Mouse (Mus musculus): ENCODE measurements around the gene Mipep. TPM values are rescaled to one million over a fixed set of nuclear protein-coding genes. Genes with fewer than 3 reads are reported as not detected.

Gene Mipep
- polyA plus RNA-seq, 1 experiment from 2014 or later = 22.0 TPM

DNA sequence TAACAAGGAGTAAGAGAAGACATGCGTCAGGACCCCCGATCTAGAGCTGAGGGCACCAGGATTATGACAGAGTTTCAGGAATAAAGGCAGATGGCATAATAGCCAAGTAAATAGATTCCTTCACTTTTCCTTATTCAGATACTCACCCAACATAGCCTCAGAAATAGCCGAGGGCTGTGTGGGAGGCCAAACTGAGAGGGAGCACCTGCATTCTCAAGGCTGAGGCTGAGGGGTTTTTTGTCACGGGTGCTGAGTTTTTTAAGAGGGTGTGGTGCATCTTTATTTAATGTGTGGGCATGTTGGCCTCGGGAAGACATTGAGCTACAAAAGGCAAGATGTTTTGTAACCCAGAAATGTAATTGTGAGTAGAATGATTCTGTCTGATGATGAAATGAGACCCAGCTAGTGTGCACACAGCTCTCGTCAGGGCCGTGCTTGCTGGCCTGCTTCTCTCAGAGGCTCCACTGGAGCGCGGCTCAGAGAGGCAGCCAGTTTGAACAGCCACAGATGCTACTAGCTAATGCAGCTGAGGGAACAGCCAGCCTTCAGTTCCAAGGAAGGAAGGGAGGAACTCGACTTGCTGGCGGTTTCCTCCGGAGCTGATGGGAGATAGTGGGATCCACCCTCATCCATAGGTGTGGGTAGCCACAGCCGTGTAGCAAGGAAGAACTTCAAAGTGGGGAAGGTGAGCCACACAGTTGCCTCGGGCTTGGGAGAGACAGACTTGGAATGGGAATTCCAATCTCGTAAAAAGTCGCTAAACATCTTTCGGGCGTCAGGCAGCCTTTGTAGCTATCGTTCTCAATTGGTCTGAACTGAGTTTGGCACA, 111.0 kb downstream of the Mipep start:
- no peak for ATAC-seq (replicated peaks)
- H3K27me3 ChIP-seq = no peaks in the 10 kb centered on the region
- WGBS = 77% methylated on average over 19 of the region's 19 CpGs
- H3K4me1 ChIP-seq = no peaks in the 10 kb centered on the region
- H3K4me3 ChIP-seq = no peak overlapping the region
- H3K36me3 ChIP-seq = no peaks in the 10 kb centered on the region
- no peak overlapping the region for H3K9ac ChIP-seq (replicated peaks)
- no peak overlapping the region for H3K27ac ChIP-seq (replicated peaks)
- no peak overlapping the region for H3K4me2 ChIP-seq (replicated peaks)
- no peaks in the 10 kb centered on the region for H3K9me3 ChIP-seq

DNA sequence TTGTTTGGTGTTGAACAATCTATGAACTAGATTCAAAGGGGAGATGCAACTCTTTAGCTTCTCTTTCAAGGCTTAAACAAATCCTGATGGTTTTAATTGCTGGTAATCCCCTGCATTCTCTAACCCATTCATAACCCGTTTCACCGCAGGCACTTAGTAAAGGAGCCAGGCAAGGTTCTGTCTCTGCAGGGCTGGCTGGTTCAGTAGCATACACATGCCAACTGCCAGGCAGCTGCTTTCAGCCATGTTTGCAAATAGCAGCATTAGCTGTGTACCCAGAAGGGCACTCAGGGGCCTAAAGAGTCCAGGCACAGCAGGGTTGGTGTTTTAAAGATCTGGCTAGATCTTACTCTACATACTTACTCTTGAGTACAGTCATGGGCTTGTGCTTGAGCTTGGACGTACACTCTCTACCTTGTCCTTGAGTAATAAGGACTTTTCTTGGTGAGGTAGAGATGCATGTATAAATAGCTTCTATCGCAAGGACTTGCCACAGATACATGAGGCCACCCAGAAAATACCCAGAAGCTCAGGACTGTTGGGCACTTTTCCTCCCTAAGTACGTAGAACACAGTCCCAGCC, 113.8 kb downstream of the Mipep start:
- Histone ChIP-seq H3K27ac (replicated peaks) (no peak overlapping the region), H3K9me3 (no peaks in the 10 kb centered on the region), H3K4me2 (replicated peaks) (no peak overlapping the region), H3K36me3 (no peaks in the 10 kb centered on the region), H3K4me1 (no peaks in the 10 kb centered on the region), H3K9ac (replicated peaks) (no peak overlapping the region), H3K27me3 (no peaks in the 10 kb centered on the region), H3K4me3 (no peak overlapping the region)
- WGBS = 57% methylated on average over 5 of the region's 5 CpGs
- ATAC-seq (replicated peaks) = no peak

DNA sequence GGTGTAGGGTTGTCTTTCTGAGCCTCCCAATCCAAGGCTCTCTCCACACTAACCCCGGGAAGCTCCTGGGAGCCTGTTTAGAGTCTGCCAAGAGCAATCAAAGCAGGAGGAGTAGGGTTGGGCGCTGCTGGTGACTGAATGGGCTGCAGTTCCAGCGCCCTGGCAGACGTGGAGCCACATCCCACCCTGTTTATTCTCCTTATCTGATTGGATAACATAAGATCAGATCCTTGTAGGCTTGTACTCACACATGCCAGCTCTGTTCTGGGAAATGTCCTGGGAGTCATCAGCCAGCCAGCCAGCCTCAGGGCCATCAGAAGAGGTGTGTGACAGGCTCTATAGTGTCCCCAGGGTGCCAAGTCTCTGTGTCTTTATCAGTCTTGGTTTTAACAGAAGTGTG, 120.1 kb downstream of the Mipep start:
- no peaks in the 10 kb centered on the region for H3K9me3 ChIP-seq
- WGBS = 66% methylated on average over 4 of the region's 4 CpGs
- no peak overlapping the region for H3K27ac ChIP-seq (replicated peaks)
- no peaks in the 10 kb centered on the region for H3K27me3 ChIP-seq
- H3K9ac ChIP-seq (replicated peaks) = no peak overlapping the region
- no peak overlapping the region for H3K4me3 ChIP-seq
- H3K36me3 ChIP-seq = no peaks in the 10 kb centered on the region
- 0 out of 2 replicates have a peak, but pooled peaks have one; percentile 11 for ATAC-seq (replicated peaks)
- no peak overlapping the region for H3K4me2 ChIP-seq (replicated peaks)
- no peaks in the 10 kb centered on the region for H3K4me1 ChIP-seq

DNA sequence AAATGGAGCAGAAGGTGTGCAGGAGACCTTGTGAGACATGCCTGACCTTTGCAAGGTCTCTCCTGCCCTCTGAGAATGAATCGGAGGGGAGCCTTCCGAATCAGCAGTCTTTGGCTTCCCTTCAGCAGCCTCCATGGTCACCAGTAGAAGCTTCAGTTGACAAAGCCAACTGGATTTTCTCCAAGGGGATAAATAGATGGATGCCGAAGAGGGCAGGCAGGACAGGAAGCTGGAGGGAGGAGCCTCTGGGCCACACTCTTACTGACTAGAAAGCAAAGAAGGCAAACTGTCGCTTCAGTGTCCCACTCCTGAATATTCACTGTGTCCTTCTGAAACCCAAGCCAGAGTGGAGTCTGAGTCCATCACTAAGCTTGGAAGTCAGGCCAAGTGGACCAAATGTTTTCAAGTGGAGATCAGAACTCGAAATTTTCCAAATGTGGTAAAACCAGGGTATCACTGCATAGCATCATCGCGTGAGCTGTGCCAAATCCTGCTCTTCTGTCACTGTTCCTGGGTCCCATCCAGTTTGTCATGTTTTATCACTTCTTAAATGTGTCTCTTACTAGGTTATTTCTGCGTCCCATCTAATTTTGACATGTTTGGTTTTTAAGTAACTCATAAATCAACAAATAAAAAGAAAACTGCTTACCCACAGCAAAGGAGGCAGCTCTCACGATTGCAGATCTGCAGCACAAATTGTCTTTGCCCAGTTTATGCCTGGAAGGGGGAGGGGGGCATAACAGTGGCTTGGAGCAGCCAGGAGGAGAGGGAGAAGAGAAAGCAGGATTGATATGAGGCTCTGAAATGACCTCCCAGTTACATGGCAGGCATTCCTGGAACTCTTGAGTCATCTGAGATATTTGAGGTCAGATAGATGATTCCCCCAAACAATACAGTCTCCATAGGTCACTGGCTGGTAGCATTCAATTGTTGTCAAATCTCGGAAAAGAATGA, 122.3 kb downstream of the Mipep start:
- Histone ChIP-seq H3K9me3 (no peaks in the 10 kb centered on the region), H3K9ac (replicated peaks) (no peak overlapping the region), H3K4me3 (no peak overlapping the region), H3K4me2 (replicated peaks) (no peak overlapping the region), H3K36me3 (no peaks in the 10 kb centered on the region), H3K4me1 (no peaks in the 10 kb centered on the region), H3K27me3 (no peaks in the 10 kb centered on the region), H3K27ac (replicated peaks) (no peak overlapping the region)
- no peak for ATAC-seq (replicated peaks)
- 79% methylated on average over 10 of the region's 10 CpGs for WGBS

DNA sequence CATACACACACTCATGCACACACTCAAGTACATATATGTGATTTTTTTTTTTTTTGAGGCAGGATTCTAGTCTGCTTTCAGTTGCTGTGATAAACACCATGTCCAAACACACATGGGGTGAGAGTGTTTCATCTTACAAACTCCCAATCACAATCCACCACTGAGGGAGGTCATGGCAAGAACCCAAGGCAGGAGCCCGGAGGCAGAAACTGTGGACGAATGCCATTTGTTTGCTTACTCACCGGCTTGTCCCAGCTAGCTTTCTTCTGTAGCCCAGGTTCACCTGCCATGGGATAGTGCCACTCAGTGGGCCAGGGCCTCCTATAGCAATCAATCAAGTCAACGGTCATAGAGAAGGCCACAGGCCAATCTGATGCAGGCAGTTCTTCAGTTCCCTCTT, 125.0 kb downstream of the Mipep start:
- no peak overlapping the region for H3K9ac ChIP-seq (replicated peaks)
- WGBS = 88% methylated on average over 4 of the region's 4 CpGs

DNA sequence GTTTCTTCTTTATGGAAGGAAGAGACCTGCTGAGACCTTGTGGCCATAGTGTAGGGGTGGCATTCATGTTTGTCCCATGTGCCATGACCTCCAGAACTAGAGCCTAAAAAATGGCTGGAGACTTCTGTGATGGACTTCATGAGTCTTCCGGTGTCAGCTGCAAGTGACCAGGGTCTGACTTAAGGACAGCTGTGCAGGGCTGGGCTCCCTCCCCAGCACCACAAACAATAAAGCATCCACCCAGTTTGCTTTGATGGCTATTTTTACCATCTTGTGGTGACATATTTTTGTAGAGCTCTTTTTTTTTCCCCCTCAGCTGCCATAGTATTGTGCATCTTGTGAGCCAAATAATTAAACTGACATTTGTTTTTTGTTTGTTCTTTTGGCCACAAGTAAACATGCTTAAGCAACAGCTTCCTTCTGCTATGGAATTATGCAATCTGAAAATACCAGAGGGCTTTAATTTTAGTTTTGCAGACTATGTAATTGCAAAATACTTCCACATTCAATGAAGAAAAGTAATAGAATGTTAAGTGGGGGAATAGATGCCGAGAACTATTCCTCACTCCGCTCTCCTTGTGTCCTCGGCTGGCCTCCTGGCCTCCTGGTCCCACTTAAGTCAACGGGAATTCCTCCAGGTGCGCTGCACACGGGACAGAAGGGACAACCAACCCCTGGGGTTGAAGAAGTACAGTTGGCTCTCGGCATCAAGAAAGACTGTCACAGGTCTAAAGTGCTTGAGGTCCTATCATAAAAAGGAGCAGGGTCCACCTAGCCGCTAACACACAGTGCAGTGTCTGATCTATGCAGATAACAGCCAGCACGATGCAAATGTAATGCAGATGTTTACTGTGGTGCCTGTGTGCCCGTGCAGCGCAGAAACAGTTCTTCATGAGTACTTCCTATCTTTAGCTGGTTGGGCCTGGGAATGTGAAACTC, 126.4 kb downstream of the Mipep start:
- H3K4me2 ChIP-seq (replicated peaks) = no peak overlapping the region
- WGBS = 92% methylated on average over 12 of the region's 12 CpGs
- H3K36me3 ChIP-seq = no peaks in the 10 kb centered on the region
- H3K9ac ChIP-seq (replicated peaks) = no peak overlapping the region
- no peaks in the 10 kb centered on the region for H3K4me1 ChIP-seq
- no peaks in the 10 kb centered on the region for H3K27me3 ChIP-seq
- no peaks in the 10 kb centered on the region for H3K9me3 ChIP-seq
- no peak for ATAC-seq (replicated peaks)
- H3K4me3 ChIP-seq = no peak overlapping the region
- no peak overlapping the region for H3K27ac ChIP-seq (replicated peaks)

More for the DNA sequence above, 125.0 kb downstream of the Mipep start:
- H3K4me2 ChIP-seq (replicated peaks) = no peak overlapping the region
- H3K27me3 ChIP-seq = no peaks in the 10 kb centered on the region
- no peaks in the 10 kb centered on the region for H3K36me3 ChIP-seq
- no peak overlapping the region for H3K27ac ChIP-seq (replicated peaks)
- no peak for ATAC-seq (replicated peaks)
- H3K4me3 ChIP-seq = no peak overlapping the region
- H3K9me3 ChIP-seq = no peaks in the 10 kb centered on the region
- no peaks in the 10 kb centered on the region for H3K4me1 ChIP-seq

DNA sequence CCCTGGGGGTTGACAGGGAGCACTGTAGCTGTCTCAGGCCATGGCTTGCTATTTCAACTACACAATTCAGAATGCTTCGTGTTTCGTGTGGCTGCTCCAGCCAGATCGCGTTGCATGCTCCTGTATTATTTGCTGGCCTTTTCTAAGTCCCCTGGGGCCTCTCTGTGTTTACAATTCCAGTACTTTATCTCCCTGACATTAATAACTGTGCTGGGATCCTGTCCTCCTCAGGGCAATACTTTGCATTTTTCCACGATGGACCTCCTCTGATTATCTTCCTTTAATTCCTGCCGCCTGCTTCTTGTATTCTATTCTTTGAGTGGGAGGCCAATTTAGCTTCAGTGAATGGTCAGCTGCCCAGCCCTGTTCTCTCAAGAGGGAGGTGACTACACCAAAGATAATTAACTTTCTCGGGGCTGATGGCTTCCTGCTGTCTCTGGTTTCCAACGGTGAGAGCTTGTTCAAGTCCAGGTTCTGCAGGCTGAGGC, 128.7 kb downstream of the Mipep start:
- Histone ChIP-seq H3K27ac (replicated peaks) (no peak overlapping the region), H3K9ac (replicated peaks) (no peak overlapping the region), H3K36me3 (no peaks in the 10 kb centered on the region), H3K4me1 (no peaks in the 10 kb centered on the region), H3K4me2 (replicated peaks) (no peak overlapping the region), H3K4me3 (no peak overlapping the region), H3K9me3 (no peaks in the 10 kb centered on the region), H3K27me3 (no peaks in the 10 kb centered on the region)
- ATAC-seq (replicated peaks) = no peak
- WGBS = 8% methylated on average over 8 of the region's 8 CpGs

DNA sequence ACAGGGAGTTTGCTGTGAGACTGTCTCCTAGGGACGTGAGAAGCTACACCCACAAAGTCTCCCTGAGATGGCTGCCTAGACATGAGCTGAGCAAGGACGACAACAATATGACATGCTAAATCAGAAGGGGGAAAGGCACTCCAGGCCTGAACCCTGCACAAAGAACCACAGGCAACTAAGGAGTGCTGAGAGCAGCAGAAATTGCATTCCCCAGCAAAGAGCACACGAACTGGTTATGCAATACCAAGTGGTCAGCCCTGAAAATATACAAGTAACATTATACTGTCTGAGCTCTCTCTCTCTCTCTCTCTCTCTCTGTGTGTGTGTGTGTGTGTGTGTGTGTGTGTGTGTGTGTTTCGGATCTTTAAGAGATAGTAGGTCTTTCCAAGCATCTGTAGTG, 132.3 kb downstream of the Mipep start:
- ATAC-seq (replicated peaks) = no peak
- no peak overlapping the region for H3K9ac ChIP-seq (replicated peaks)
- H3K4me3 ChIP-seq = no peak overlapping the region
- no peaks in the 10 kb centered on the region for H3K36me3 ChIP-seq
- WGBS = 62% methylated on average over 4 of the region's 4 CpGs
- no peaks in the 10 kb centered on the region for H3K27me3 ChIP-seq
- no peak overlapping the region for H3K4me2 ChIP-seq (replicated peaks)
- no peaks in the 10 kb centered on the region for H3K9me3 ChIP-seq
- H3K27ac ChIP-seq (replicated peaks) = no peak overlapping the region
- no peaks in the 10 kb centered on the region for H3K4me1 ChIP-seq

DNA sequence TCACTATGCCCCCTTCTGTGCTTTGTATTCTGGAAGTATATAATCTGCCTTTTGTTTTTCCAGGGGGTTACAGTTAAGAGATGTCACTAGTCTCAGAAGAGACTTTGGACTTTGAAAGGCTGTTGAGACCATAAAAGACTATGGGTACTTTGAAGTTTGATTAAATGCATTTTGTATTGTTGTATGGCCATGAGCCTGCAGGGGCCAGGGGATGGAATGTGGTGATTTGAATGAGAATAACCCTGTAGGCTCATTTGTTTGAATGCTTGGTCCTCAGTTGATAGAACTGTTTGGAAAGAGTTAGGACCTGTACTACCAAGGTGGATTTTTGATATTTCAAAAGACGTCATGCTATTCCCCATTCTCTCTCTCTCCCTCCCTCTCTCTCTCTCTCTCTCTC, 141.6 kb downstream of the Mipep start:
- H3K4me2 ChIP-seq (replicated peaks) = no peak overlapping the region
- H3K27ac ChIP-seq (replicated peaks) = no peak overlapping the region
- H3K4me3 ChIP-seq = no peak overlapping the region
- H3K9me3 ChIP-seq = no peaks in the 10 kb centered on the region
- H3K9ac ChIP-seq (replicated peaks) = no peak overlapping the region
- no peaks in the 10 kb centered on the region for H3K36me3 ChIP-seq
- ATAC-seq (replicated peaks) = no peak
- no peaks in the 10 kb centered on the region for H3K27me3 ChIP-seq
- WGBS = 33% methylated on average over 1 of the region's 1 CpGs
- no peaks in the 10 kb centered on the region; the same call in 1 of the 2 replicates for H3K4me1 ChIP-seq

DNA sequence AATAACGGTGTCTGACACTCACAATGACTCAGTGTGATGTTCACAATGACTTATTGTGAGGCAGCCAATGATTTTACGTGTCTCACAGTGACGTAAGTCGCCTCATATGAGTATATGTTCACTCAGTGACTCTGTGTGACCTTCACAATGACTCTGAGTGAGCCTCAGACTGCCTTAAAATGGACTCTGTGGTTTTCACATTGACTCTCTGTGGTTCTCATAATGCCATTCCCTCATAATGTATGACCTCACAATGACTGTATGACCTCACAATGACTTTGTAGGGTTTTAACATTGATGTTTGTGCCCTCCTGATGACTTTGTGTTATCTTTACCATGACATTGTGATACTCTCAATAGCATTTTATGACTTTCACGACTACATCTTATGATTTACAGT, 151.3 kb downstream of the Mipep start:
- 86% methylated on average over 5 of the region's 5 CpGs for WGBS
- Histone ChIP-seq H3K9ac (replicated peaks) (no peak overlapping the region), H3K4me1 (no peaks in the 10 kb centered on the region), H3K4me2 (replicated peaks) (no peak overlapping the region), H3K4me3 (no peak overlapping the region), H3K27me3 (no peaks in the 10 kb centered on the region), H3K9me3 (no peaks in the 10 kb centered on the region), H3K27ac (replicated peaks) (no peak overlapping the region), H3K36me3 (no peaks in the 10 kb centered on the region)
- ATAC-seq (replicated peaks) = no peak

DNA sequence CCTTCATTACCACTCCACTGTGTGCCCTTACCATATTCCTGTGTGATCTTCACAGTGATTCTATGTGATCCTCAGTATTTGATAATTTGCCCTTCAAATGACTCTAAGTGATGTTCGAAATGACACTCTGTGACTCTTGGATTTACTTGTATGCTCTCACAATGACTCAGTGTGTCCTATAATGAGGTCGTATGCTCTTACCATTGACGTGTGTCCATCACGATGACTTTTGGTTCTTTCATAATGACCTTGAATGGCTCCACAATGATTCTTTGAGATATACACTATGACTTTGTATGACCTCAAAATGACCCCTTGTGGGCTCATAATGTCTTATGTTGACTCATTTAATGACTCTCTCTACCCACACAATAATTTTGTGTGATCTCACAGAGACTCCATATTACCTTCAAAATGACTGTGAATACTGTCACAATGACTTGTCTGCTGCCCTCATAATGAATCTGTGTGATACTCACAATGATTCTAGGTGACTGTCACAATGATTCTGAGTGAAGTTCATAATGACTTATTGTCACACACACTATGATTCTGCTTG, 153.2 kb downstream of the Mipep start:
- no peak overlapping the region for H3K27ac ChIP-seq (replicated peaks)
- no peak overlapping the region for H3K4me2 ChIP-seq (replicated peaks)
- 94% methylated on average over 4 of the region's 4 CpGs for WGBS
- no peak for ATAC-seq (replicated peaks)
- H3K9me3 ChIP-seq = no peaks in the 10 kb centered on the region
- no peaks in the 10 kb centered on the region for H3K27me3 ChIP-seq
- H3K4me1 ChIP-seq = no peaks in the 10 kb centered on the region
- H3K9ac ChIP-seq (replicated peaks) = no peak overlapping the region
- no peaks in the 10 kb centered on the region for H3K36me3 ChIP-seq
- H3K4me3 ChIP-seq = no peak overlapping the region
